Mouse (Mus musculus) bone marrow macrophage, adult 2 months (primary cell): ENCODE results near the gene Uqcc3. TPM values are rescaled to one million over a fixed set of nuclear protein-coding genes. Genes with fewer than 3 reads are reported as not detected.
A peak's percentile ranks its signal among the peaks of the same experiment; 100 is the strongest.

Experiments used
- H3K27ac ChIP-seq: 2 replicates; pipeline ENCODE4 v1.5.1; 2012; ENCODE audit warnings: low read depth, low read length; ENCODE audit not compliant: insufficient read depth
- H3K4me1 ChIP-seq: 2 replicates; pipeline ENCODE4 v1.6.1; 2012; ENCODE audit warnings: low read length; ENCODE audit not compliant: control insufficient read depth, insufficient read depth
- H3K4me3 ChIP-seq: 2 replicates; pipeline ENCODE4 v1.5.1; 2012; ENCODE audit warnings: mild to moderate bottlenecking, low read length, moderate library complexity; ENCODE audit not compliant: insufficient read depth
- CTCF ChIP-seq: IDR thresholded peaks from 2 replicates; pipeline ENCODE4 v1.5.1; 2012; ENCODE audit warnings: low read depth, mild to moderate bottlenecking, low read length, moderate library complexity
- POLR2A ChIP-seq: IDR thresholded peaks from 2 replicates; pipeline ENCODE4 v1.6.1; 2012; ENCODE audit warnings: mild to moderate bottlenecking, low read depth, low read length, borderline replicate concordance
- polyA plus RNA-seq: library from polyadenylated mRNA; stranded (reverse); fragments of >200 nt; gene quantifications from 2 replicates; pipeline ENCODE4 v1.2.4, GENCODE M21; 2012; ENCODE audit not compliant: missing spikeins, insufficient read depth, insufficient read length

The Uqcc3 gene
- polyA plus RNA-seq, 1 experiment = 40.9 TPM

- no peak within 1 kb of the TSS for H3K4me3 ChIP-seq
- no peak for TF ChIP-seq CTCF
- no peak for TF ChIP-seq POLR2A
- no peak within 1 kb of the TSS for H3K27ac ChIP-seq
- H3K4me1 ChIP-seq = peaks cover 10% of the 10 kb centered on the region
Measured at GRCm38 (mm10) chr19:8850402-8850901, 30.3 kb downstream of the Uqcc3 start, which contains the start of gene Lrrn4cl. Gene Lrrn4cl (plus strand): TSS chr19:8850768.

- H3K4me3 ChIP-seq = no peak overlapping the region
- peaks cover 24% of the 10 kb centered on the region for H3K4me1 ChIP-seq
- H3K27ac ChIP-seq = no peak overlapping the region
- TF ChIP-seq CTCF (no peak), POLR2A (no peak)
Measured at GRCm38 (mm10) chr19:8848356-8848755, 32.4 kb downstream of the Uqcc3 start.

GRCm38 (mm10) chr19:8844371-8845129, 36.2 kb downstream of the Uqcc3 start:
- H3K4me1 ChIP-seq = peaks cover 39% of the 10 kb centered on the region
- H3K27ac ChIP-seq = peak overlapping the region; percentile 44
- H3K4me3 ChIP-seq = peak overlapping the region; percentile 7; the same call in 1 of the 2 replicates
- TF ChIP-seq POLR2A (no peak), CTCF (peak; percentile 28; the same call in 1 of the 2 replicates)

GRCm38 (mm10) chr19:8842961-8843360, 37.8 kb downstream of the Uqcc3 start:
- peaks cover 45% of the 10 kb centered on the region for H3K4me1 ChIP-seq
- TF ChIP-seq CTCF (no peak), POLR2A (no peak)
- H3K27ac ChIP-seq = peak overlapping the region; percentile 73
- H3K4me3 ChIP-seq = no peak overlapping the region

GRCm38 (mm10) chr19:8841012-8841411, 39.7 kb downstream of the Uqcc3 start:
- Histone ChIP-seq H3K27ac (no peak overlapping the region), H3K4me3 (peak overlapping the region; percentile 83), H3K4me1 (peaks cover 51% of the 10 kb centered on the region)
- no peak for TF ChIP-seq POLR2A
- TF ChIP-seq CTCF = no peak

GRCm38 (mm10) chr19:8839908-8840791, 40.6 kb downstream of the Uqcc3 start:
- H3K4me3 ChIP-seq = peak overlapping the region; percentile 83
- peak overlapping the region; percentile 46 for H3K27ac ChIP-seq
- TF ChIP-seq CTCF (no peak), POLR2A (peak; percentile 91)
- peaks cover 51% of the 10 kb centered on the region for H3K4me1 ChIP-seq

GRCm38 (mm10) chr19:8839103-8839907, 41.4 kb downstream of the Uqcc3 start, which contains the start of gene Gng3:
Gene Gng3 (minus strand): TSS chr19:8839194.
- TF ChIP-seq POLR2A (no peak), CTCF (no peak)
- H3K4me3 ChIP-seq = peak within 1 kb of the TSS; percentile 66
- H3K4me1 ChIP-seq = peaks cover 46% of the 10 kb centered on the region
- no peak within 1 kb of the TSS for H3K27ac ChIP-seq

GRCm38 (mm10) chr19:8838041-8838730, 42.5 kb downstream of the Uqcc3 start:
- H3K27ac ChIP-seq = no peak overlapping the region

More at GRCm38 (mm10) chr19:8838041-8838730, 42.5 kb downstream of the Uqcc3 start:
- Histone ChIP-seq H3K4me1 (peaks cover 37% of the 10 kb centered on the region), H3K4me3 (peak overlapping the region; percentile 66)
- TF ChIP-seq POLR2A (no peak), CTCF (no peak)
